Mouse (Mus musculus) lung, postnatal 10 days (tissue): Measurements from ENCODE around the gene Vmn2r40.
"Not testable (repeated sequence)": the region's sequence is repeated elsewhere in the genome, so short reads cannot be mapped to it uniquely, and the experiment has no call there.

Experiments used
- DNase-seq: peaks from one replicate; pipeline ENCODE4 v3.0.0; 2021

Gene Vmn2r40

GRCm38 (mm10) chr7:8931335-8931734, at the start of gene Vmn2r40:
Gene Vmn2r40, minus strand, starts transcription at chr7:8931435.
- not testable (repeated sequence) for DNase-seq
